Mouse (Mus musculus) left cerebral cortex, adult 11 months (tissue): Measurements from ENCODE around the gene Nox1.
A peak's percentile ranks its signal among the peaks of the same experiment; 100 is the strongest.
"Not testable (repeated sequence)": the region's sequence is repeated elsewhere in the genome, so short reads cannot be mapped to it uniquely, and the experiment has no call there.

ENCODE experiments used
- DNase-seq: peaks from one replicate; pipeline ENCODE4 v3.0.0; 2022; ENCODE audit warnings: low spot score

The Nox1 gene

GRCm38 (mm10) chrX:134221856-134222255 is at the start of gene Nox1:
Gene Nox1, minus strand, starts transcription at chrX:134221956.
- no peak for DNase-seq

- no peak for DNase-seq
Observed at GRCm38 (mm10) chrX:134262129-134262528, 40.4 kb upstream of the Nox1 start.

- DNase-seq: no peak
Observed at GRCm38 (mm10) chrX:134261191-134261590, 39.4 kb upstream of the Nox1 start.

- DNase-seq: no peak
Observed at GRCm38 (mm10) chrX:134248202-134248601, 26.4 kb upstream of the Nox1 start.

GRCm38 (mm10) chrX:134245946-134246345 is 24.2 kb upstream of the Nox1 start:
- DNase-seq: no peak

DNA sequence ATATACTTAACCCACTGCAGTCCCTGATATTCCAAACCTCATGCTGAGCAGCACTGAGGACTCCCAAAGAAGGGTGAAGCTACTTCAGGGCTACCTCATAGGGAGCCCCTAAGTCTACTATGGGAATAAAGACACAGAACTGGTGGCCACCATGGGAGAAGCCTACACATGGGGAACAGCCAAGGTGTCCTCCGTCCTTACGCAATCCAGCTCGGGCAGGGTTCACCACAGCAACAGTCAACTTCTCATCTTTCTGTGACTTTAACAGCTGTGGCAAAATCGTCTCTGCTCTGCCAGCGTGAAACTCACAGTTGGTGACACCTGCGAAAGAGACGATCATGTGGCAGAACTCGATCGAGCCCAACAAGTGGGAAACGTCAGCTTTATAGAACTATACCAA is 16.5 kb upstream of the Nox1 start:
- no peak for DNase-seq

- DNase-seq: no peak
Observed at GRCm38 (mm10) chrX:134233048-134233447, 11.3 kb upstream of the Nox1 start.

DNA sequence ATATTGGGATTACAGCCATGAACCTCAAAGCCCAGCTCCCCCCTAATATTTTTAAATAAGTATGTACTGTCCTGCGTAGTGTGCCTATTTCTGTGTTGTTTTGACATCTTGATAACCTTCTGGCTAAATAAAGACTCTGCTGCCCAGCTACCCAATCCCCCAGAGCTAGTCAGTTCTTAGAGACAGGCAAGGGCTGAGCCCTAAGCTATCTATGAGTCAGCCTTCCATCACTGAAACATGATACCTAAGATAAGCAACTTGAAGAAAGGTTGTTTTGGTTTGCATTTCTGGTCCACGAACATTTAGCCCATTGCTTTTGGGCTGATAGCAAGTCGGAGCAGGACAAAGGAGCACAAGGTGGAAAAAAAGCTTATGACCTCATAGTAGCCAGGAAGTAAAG is 1.1 kb downstream of the Nox1 start:
- DNase-seq: no peak

DNA sequence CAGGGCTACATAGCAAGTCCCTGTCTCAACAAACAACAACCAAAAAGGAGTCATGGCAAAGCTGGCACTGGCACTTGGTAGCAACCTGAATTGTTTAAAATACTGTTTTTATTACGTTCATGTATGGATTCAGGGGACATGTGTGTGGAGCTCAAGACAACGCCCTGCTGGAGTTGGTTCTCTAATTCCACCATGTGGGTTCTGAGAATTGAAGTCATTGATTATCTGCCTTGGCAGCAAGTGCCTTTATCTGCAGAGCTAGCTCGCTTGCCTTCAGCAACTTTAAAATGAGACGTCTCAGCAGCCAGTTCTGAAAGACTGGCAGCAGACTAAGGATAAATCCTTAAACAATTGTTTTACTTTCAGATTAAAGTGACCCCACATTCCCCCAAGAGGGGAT is 3.6 kb downstream of the Nox1 start:
- no peak for DNase-seq

DNA sequence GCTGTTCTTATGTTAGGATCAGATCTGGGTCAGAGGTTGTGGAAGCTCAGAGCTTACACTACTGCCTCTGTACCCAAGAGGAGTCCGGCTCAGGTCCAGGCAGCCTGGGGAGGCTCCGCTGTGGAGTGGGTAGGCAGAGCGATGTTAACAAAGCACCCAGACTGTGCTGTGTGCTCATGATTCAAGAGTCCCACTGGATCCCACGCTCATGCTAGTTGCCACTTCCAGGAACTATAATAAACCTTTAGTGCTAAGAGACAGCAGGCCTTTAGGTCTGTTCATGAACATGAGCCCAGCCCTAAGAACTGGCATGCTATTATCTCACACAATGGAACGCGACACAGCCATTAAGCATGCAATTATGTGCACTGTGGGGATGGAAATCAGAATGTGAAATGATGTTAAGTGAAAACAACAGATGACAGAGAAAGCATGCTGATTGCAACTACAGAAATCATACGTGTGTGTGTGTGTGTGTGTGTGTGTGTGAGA is 10.6 kb downstream of the Nox1 start:
- DNase-seq: no peak

GRCm38 (mm10) chrX:134208491-134208890 is 13.3 kb downstream of the Nox1 start:
- DNase-seq: no peak

GRCm38 (mm10) chrX:134187201-134187600 is 34.6 kb downstream of the Nox1 start, which contains the start of gene Arl13a:
Gene Arl13a, plus strand, starts transcription at chrX:134187501.
- DNase-seq: not testable (repeated sequence)

DNA sequence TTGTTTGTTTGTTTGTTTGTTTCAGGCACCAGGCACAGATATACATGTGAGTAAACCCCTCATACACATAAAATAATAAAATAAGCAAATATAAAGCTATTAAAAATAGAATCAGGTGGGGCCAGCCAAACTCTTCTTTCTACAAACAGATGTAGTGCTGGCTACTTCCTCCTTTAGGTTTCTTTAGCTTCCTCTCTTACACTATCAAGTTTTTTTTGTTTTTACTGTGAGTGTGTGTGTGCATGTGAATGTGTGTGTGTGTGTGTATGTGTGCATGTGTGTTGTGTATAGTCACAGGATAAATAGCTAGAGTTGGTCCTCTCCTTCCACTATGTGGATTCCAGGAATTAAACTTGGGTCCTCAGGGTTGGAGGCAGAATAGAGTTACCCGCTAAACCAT is 47.1 kb downstream of the Nox1 start:
- no peak for DNase-seq

- DNase-seq: no peak
Observed at GRCm38 (mm10) chrX:134170584-134170983, 51.2 kb downstream of the Nox1 start.

DNA sequence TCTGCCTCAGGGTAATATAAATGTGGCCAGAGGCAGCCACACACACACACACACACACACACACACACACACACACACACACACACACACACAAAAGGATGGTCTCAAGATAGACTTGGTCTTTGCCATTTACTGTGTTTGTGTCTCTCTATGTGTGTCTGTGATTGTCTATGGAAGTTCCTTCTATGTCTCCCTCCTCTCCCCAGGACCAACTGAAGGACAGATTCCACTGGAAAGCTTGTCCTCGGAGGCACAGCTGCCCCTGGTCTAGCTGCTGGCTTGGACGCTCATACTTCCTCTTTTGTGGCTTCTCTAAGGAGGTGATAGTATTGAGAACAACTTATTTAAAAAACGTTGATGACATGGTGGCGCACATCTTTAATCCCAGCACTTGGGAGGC is 58.3 kb downstream of the Nox1 start:
- no peak for DNase-seq

DNA sequence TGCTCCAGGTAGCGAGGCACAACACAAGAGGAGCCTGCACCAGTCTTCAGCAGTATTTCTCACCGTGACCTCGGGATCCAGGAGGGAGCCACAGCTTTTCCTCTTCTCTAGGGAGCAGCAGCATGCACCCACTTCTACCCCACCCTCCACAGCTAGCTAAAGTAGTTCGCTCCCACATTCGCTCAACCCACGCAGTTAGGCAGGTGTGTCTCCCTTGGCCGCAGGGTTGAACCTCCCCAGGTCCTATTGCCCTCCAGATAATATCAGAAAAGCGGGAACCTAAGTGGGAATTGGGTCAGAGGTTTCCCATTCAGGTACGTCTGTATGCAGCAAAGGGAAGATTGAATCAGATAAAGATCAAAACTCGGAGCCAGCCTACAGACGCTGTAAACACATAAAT is 58.9 kb downstream of the Nox1 start:
- DNase-seq: peak; percentile 16

GRCm38 (mm10) chrX:134162043-134162720 is 59.6 kb downstream of the Nox1 start, which contains the start of gene Xkrx:
Gene Xkrx, minus strand, starts transcription at chrX:134162076.
- DNase-seq: no peak

DNA sequence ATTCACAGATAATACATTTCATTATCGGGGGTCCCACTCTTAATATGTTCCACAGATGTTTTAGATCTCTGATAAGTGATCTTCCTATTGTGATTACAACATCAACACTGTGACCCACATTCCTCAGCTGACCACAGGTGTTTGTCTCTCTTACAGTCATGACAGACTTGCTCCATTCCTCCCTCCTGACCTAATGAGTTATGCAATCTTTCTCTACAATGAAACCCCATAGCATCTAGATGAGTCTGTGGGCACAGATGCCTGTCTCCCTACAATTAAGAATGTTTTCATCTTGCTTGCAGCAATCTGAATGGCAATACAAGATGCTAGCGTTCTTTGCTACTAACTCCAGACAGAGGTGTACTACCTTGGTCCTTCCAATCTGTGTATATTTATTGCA is 61.3 kb downstream of the Nox1 start:
- DNase-seq: no peak

- no peak for DNase-seq
Observed at GRCm38 (mm10) chrX:134158151-134158550, 63.6 kb downstream of the Nox1 start.

- no peak for DNase-seq
Observed at GRCm38 (mm10) chrX:134141986-134142385, 79.8 kb downstream of the Nox1 start.

DNA sequence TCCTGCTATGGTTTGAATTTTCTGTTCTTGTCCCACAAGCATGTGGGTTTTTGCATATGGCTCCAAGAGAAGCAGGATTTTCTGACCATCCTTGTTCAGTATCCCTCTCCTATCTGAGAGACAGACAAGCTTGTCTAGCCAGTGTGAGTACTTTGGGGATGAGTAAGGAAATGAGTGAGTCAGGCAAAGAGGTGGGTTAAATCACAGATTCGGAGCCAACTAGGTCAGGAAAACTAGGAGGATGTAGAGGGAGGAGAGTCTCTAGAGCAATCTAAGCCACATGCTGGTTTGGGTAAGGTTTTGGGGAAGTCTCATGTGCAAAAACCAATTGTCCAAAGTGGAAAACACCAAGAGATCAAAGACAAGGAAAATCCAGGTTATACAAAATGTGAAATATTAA is 80.2 kb downstream of the Nox1 start:
- DNase-seq: no peak

- no peak for DNase-seq
Observed at GRCm38 (mm10) chrX:134140024-134140423, 81.7 kb downstream of the Nox1 start.

DNA sequence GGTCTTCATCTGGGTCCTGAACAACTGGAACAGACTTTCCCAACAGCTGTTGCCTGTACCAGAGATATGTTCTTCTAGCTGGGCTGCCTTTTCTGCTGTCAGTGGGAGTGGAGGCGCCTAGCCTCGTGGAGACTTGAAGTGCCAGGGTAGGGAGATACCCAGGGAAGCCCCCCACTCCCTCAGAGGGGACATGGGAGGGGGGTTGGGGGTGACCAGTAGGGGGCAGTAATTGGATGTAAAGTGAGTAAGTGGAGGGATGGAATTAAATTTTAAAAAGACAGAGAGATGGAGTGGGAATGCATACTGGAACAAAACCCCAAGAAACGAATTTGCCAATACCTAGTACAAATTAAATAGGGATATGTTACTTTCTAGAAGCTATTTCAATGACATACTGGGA is 87.9 kb downstream of the Nox1 start:
- DNase-seq: no peak

- DNase-seq: peak; percentile 2
Observed at GRCm38 (mm10) chrX:134132295-134132694, 89.5 kb downstream of the Nox1 start.
